Mouse (Mus musculus) spleen, postnatal 4 days (tissue): ENCODE measurements around the gene Zfp568.
A peak's percentile ranks its signal among the peaks of the same experiment; 100 is the strongest.
"Not testable (repeated sequence)": the region's sequence is repeated elsewhere in the genome, so short reads cannot be mapped to it uniquely, and the experiment has no call there.

ENCODE experiments used
- DNase-seq, 2 experiments: peaks; one replicate each; pipeline ENCODE4 v3.0.0; 2022; ENCODE audit warnings: low spot score in 2 of 2

Zfp568 gene

GRCm38 (mm10) chr7:29983690-29984380, at the start of gene Zfp568:
Zfp568 (plus strand) TSS chr7:29983955.
- DNase-seq, result peak; percentile 89 to 94

DNA sequence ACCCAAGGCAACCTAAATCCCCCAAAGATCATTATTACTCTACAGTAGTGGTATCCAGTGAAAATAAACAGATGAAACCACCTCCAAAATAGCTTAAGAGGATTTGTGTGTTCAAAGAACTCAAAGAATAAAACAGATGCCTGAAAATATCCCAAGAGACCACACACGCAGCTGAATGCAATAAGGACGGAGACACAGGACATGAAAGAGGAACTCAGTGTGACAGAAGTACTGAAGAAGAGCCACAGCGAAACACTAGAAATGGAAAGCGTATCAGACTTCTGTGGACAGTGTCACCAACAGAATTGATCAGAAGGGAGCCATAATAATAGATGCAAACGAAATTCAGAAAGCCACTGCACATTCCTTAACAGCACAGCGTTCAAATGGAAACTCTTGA, 44.9 kb upstream of the Zfp568 start:
- no peak for DNase-seq

DNA sequence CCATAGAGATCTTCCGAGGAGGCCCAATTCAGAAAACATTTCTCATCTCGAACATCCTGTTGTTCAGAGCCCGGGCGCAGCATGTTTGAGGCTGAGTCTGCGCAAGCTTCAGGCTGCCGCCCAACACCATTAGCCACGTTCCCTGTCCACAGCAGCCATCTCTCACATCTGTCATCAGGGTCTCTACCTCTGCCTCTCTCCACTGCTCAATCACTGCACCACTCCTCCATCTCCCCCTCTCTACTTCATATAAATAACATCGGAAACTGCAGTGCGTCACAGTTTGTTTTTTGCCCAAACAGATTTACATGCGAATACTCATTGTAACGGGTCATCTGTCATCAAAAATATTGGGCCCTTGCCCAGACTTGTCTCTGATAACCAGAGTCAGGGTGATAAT, 42.7 kb upstream of the Zfp568 start:
- DNase-seq, result no peak

DNA sequence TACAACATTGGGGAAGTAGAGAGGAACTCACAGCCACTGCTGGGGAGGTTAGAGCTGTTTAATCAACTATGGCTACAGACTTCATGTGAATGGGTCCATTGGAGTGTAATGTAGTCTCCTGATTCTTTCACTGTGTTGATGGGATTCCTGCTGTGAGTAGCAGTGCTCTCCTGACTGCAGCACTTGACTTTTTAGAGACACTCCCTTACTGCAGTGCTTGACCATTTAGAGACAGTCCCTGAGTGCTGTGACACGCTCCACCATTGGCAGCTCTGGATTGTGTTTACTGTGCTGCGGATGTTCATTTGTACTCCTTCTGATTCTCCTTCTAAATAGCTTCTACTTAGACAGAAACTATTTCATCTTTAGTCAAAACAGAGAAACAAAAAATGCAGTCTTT, 41.0 kb upstream of the Zfp568 start:
- no peak for DNase-seq

- DNase-seq, result no peak
These were observed 40.0 kb upstream of the Zfp568 start for GRCm38 (mm10) chr7:29943720-29944119.

GRCm38 (mm10) chr7:29944201-29944600, 39.6 kb upstream of the Zfp568 start:
- no peak for DNase-seq

- no peak for DNase-seq
These were observed 30.7 kb upstream of the Zfp568 start for GRCm38 (mm10) chr7:29953086-29953485.

DNA sequence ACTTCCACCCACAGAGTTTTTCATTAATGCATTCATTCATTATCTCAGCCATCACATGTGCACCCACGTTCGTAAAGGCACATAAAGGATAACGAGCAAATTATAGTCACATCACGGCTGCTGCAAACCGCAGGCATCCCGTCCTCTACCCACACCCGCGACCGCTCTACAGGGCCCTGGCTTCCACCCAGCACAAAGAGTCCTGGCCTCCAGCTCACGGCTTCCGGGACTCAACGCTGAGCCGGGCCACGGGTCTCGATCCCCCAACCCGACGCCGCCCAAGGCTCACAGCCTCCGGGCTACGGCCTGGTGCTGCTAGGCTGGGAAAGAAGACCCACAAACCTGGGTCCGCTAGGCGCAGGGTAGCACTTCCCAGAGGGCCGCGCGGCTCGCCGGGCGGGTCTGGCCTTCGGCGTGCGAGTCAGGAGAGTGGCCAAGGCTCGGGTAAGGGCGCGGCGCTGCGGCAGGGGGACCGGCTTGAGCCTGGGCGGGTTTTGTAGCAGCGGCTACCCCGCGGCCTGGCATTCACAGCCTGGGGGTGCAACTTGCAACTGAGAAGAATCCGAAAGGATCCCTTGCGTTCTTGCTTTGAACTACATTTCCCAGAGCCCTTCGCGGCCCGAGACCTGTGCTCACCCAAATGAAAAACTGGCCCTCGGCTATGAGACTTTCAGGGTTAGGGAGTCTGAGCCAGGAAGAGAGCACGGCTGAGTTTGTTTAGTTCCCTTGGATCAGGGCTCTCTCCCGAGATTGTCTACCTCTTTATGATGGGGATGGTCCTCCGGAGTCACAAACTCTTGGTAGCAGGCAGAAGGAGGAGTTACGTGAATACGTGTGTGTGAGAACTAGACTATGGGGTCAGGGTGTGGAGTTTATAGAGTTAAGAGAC, 30.0 kb upstream of the Zfp568 start, which contains the start of gene Zfp74:
Gene Zfp74 (minus strand): TSS at position 577 of the 889 bp plus-strand sequence.
- peak; percentile 72 to 86 for DNase-seq

DNA sequence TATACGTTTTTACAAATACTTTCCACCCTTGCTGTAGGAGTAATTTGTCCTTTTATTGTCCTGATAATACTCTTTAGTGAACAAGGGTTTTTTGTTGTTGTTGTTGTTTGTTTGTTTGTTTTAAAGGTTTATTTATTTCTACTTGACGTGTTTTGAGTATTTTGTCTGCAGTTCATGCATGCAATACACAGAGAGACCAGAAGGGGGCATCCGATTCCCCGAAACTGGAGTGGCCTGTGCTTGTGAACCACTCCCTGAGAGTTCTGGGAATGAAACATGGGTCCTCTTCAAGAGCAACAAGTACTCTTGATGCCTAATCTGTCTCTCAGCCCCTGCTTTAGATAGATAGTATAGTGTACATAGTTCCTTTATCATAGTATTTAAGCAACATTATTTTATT, 29.0 kb upstream of the Zfp568 start:
- DNase-seq, result peak; percentile 64 to 77

- no peak for DNase-seq
These were observed 27.5 kb upstream of the Zfp568 start for GRCm38 (mm10) chr7:29956257-29956656.

DNA sequence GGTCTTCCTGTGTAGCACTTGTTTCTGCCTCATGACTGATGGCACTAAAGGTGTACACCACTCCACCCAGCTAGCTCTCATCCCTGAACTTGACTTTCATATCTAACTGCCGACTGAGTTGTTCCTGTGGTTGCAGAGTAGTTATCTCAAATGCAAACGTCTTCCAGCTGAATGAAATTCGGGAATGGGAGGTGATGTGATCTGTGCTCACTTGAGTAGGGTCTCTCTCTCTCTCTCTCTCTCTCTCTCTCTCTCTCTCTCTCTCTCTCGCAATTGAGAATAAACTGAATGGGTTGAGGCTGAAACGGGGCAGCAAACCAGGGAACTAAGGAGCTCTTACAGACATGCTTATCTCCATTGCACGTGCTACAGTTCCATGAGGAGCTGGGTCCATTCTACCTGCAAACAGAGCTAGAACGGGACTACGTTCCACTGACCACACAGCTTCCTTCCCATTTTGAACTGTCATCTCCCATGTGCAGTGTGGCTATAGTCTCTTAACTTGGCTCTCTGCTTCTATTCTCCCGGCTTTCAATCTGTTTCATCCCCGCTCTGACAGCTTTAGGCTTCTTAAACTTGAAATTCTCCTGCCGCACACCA, 25.5 kb upstream of the Zfp568 start:
- DNase-seq, result no peak

- no peak for DNase-seq
These were observed 24.8 kb upstream of the Zfp568 start for GRCm38 (mm10) chr7:29959004-29959403.

DNA sequence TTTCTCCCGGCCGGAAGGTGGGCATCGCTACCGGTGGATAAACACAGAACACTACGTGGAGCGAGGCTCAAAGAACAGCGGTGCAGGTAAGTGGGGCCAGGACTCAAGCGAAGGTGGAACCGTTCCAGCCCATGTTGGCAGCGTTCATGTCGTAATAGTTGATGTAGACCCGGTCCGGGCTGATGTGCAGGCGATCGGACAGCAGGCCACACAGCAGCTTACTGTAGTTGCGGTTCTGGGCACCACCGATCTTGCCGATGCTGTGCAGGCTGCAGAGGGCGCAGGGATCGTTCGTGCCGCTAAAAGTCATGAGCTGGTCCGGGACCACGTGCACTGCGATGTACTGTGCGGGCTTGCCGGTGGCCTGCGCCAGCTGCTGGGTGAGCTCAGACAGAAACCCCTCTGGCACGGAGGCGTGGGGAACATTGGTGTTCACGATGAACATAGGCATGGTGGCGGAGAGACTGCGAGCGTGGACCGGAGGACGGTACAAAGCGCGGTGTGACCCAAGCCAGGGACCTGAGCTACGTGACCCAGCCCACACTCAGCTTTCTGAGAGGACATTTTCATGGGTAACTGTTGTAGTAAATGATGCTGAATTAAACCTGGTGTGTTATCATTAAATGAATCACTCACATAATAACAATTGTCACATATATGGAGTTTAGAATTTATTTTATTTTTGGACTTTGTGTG, 18.5 kb upstream of the Zfp568 start:
- DNase-seq, result not testable (repeated sequence)

GRCm38 (mm10) chr7:29970686-29971085, 13.1 kb upstream of the Zfp568 start:
- DNase-seq, result no peak

DNA sequence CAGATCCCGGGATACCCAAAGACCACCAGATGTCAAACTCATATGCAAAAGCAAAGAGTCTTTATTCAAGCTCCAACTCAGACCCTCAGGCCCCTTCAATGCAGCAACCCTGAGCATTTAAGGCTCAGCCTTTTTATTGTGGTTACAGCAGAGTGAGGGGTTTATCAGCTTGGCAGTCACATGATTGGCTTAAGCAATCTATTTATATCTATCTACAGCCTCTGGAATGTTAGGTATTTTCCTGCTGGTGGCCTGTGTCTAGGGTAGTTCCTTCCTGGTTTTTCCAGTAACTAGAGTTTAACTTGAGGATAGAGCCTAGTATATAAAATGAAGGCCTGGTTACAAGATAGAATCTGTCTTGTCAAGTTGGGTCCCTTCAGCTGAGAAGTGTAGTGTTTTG, 3.0 kb upstream of the Zfp568 start:
- DNase-seq, result no peak

- DNase-seq, result peak in 1 of 2 experiments; percentile 62
These were observed 2.3 kb upstream of the Zfp568 start for GRCm38 (mm10) chr7:29981455-29981854.

DNA sequence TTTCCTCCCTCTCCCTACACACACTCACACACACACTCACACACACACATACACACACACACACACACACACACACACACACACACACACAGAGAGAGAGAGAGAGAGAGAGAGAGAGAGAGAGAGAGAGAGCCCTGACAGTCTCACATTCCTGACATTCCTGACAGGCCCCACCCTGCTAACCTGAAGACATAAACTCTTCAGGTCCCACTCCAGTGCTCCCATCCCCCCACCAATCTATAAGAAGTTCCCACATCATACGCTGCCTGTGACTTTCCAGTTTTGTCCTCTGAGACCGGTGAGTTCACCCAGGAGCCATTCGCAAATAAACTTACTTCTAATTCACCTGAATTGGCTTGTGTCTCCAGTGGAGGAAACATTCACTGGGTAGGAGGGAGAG, 1.9 kb upstream of the Zfp568 start:
- DNase-seq, result no peak

DNA sequence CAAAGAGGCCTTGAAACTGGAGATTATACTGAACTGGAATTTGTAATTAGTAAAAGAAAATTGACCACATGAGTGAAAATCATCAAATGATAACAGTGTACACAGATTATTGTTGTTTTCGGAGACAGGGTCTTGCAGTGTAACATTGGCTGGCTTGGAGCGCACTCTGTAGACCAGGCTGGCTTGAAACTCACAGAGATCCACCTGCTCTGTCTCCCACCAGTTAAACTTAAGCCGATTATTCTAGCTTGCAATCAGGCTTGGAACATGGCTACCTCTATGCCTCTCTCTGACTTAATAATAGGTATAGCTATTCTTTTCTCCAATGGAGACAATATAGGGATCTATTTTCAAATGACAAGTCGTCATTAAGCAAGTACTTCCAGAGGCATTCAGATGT, 1.4 kb upstream of the Zfp568 start:
- no peak for DNase-seq

DNA sequence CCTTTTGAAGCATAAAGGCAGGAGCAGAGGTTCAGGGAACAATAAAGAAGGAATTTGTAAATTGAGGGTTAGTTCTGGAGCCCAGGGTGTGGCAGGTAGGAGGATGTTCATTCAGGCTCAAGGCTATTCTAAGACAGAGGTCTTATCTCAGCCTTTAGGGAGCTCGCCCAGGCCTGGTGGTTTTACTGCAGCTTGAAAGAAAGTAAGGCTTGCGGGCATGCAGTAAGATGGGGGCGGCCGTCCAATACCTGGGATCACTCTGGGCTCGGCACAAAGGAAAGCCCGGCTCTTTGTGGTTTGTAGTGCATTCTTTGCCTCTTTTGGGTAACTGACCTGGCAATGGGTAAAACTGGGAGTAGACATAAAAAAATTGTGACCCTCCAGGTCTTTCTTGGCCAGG, 824 bp upstream of the Zfp568 start:
- DNase-seq, result peak; percentile 15 to 63

DNA sequence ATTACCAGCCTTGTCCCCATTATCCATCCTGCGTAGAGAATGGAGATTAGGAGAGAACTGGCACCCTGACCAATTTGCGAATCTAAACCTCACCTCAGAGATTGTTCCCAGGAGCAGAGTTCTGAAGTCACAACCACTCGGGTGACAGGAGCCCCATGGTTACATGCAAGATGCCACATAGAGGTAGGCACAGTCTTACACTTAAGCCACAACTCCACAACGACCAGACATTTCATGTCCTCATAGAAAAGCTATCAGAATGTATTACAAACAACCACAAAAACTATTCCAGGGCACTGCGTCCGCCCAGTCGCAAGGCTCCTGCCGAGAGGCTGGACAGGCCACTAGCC, 440 bp upstream of the Zfp568 start:
- no peak for DNase-seq

GRCm38 (mm10) chr7:29986101-29986500, 2.3 kb downstream of the Zfp568 start:
- no peak for DNase-seq

- no peak for DNase-seq
These were observed 3.8 kb downstream of the Zfp568 start for GRCm38 (mm10) chr7:29987551-29987950.
